ENCODE assay signal across 8 mouse cellular contexts in the genomic region with DNA sequence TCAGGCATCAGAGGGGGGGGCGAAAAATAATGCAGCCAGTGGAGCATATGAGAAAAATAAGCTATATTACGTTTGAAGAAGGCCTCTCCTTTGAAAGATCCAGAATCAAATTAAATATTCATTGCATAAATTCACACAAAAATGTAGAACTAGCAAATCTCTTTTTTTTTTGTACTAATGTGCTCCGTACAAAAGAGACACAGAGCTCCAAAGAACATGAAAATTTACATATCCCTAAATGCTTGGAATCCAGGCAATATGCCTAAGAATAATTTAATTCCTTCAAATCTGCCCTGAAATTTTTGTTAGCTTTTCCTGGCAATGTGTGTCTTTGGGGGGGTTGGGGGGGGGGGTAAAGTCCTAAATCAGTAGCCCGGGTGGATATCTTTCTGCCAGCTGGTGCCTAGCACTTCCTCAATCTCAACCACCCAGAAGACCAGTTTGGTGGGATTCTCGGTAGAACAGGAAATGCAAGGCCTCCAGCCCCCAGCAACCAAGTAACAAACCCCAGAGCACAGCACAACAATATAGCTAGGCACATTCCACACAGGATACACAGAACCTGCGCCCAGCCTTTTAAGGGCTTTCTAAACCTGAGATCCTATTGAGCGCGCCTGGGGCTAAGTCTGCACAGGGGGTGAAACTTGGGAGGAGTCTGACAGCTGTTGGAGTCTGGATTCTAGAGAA. TPM values are rescaled to one million over a fixed set of nuclear protein-coding genes. Genes with fewer than 3 reads are reported as not detected.
DNase-seq lines count a peak whose midpoint lies in the region; ATAC-seq and TF ChIP-seq lines count a peak whose summit lies in the region.

No protein-coding gene starts in this region.

- peak; percentile 47 to 66; a peak in 3 of 4 replicates for TF ChIP-seq EP300 in MEL (IDR thresholded peaks at IDR 0.05; ENCODE audit: low read depth in 1 of 2, low read length in 2 of 2)

- H3K9me3 ChIP-seq in MEL (replicated peaks; ENCODE audit: insufficient read depth, low read length) = no peaks in the 10 kb centered on the region
- H3K9me3 ChIP-seq in forebrain, embryonic 13.5 days (replicated peaks) = no peaks in the 10 kb centered on the region

- no peak for TF ChIP-seq RAD21 in MEL (IDR thresholded peaks at IDR 0.05; ENCODE audit: low read depth, low read length)

- 29% methylated on average over 8 of the region's 8 CpGs for WGBS in forebrain, embryonic 13.5 days

- no peak for TF ChIP-seq POLR2A in MEL (IDR thresholded peaks at IDR 0.05; ENCODE audit: control insufficient read depth in 1 of 2, insufficient read depth in 1 of 2, low read depth in 1 of 2, low read length in 2 of 2, poor library complexity in 1 of 2)

- no peak overlapping the region for H3K4me2 ChIP-seq in forebrain, embryonic 13.5 days

- peaks cover 22 to 39% of the 10 kb centered on the region in 2 experiments for H3K36me3 ChIP-seq in MEL (ENCODE audit: control insufficient read depth in 1 of 2, insufficient read depth in 2 of 2, low read length in 2 of 2)
- peaks cover 14% of the 10 kb centered on the region; the same call in 1 of the 2 replicates for H3K36me3 ChIP-seq in forebrain, embryonic 13.5 days (ENCODE audit: poor library complexity, severe bottlenecking)

- H3K4me3 ChIP-seq in MEL (ENCODE audit: control insufficient read depth in 1 of 2, insufficient read depth in 1 of 2, low read depth in 2 of 2, low read length in 2 of 2) = no peak overlapping the region
- no peak overlapping the region for H3K4me3 ChIP-seq in forebrain, embryonic 13.5 days

- no peak overlapping the region for H3K9ac ChIP-seq in MEL (ENCODE audit: control insufficient read depth, low read depth, low read length, poor library complexity, severe bottlenecking)
- H3K9ac ChIP-seq in forebrain, embryonic 13.5 days = no peak overlapping the region

- no peaks in the 10 kb centered on the region for H3K27me3 ChIP-seq in MEL (ENCODE audit: control insufficient read depth in 1 of 2, insufficient read depth in 2 of 2, low read length in 2 of 2)
- peaks cover 13% of the 10 kb centered on the region for H3K27me3 ChIP-seq in forebrain, embryonic 13.5 days

- no peak overlapping the region for H3K27ac ChIP-seq in MEL (ENCODE audit: control insufficient read depth, low read depth, low read length)
- no peak overlapping the region; the same call in 1 of the 2 replicates for H3K27ac ChIP-seq in forebrain, embryonic 13.5 days

- H3K79me2 ChIP-seq in MEL (ENCODE audit: control insufficient read depth, insufficient read depth, low read length, poor library complexity) = peaks cover 75% of the 10 kb centered on the region

- DNase-seq in layer of hippocampus, adult 9-11 months = peak; percentile 40
- no peak for DNase-seq in layer of hippocampus, adult 8-10 months (ENCODE audit: low spot score in 2 of 2)
- DNase-seq in MEL (ENCODE audit: low read depth, low spot score) = peak; percentile 73
- DNase-seq in mesoderm, embryonic 11.5 days (ENCODE audit: low read depth, low spot score) = peak; percentile 48
- DNase-seq in retina, embryonic 14.5 days (ENCODE audit: low spot score) = no peak
- DNase-seq in right cerebral cortex, adult 18-20 months = no peak
- DNase-seq in Muller cell, postnatal 12 days (ENCODE audit: inconsistent ontology term) = no peak

- H3K4me1 ChIP-seq in MEL (ENCODE audit: control insufficient read depth in 1 of 2, insufficient read depth in 2 of 2, low read length in 2 of 2) = peaks cover 15 to 34% of the 10 kb centered on the region in 2 experiments
- H3K4me1 ChIP-seq in forebrain, embryonic 13.5 days = peaks cover 46% of the 10 kb centered on the region

- TF ChIP-seq CTCF in MEL (IDR thresholded peaks at IDR 0.05 in 2 of 3, conservative IDR thresholded peaks at IDR 0.05 in 1 of 3; ENCODE audit: control insufficient read depth in 1 of 3, insufficient read depth in 1 of 3, low read depth in 2 of 3, low read length in 3 of 3, poor library complexity in 1 of 3, severe bottlenecking in 1 of 3) = no peak

- ATAC-seq in forebrain, embryonic 13.5 days = peak; percentile 39; the same call in 1 of the 2 replicates

TF ChIP-seq in MEL, 35 proteins besides CTCF, POLR2A, EP300 and RAD21:
- TF ChIP-seq JUND (IDR thresholded peaks at IDR 0.05; ENCODE audit: low read depth, low read length) (no peak), MAFK (IDR thresholded peaks at IDR 0.05; ENCODE audit: borderline replicate concordance, low read depth, low read length) (no peak), RCOR1 (IDR thresholded peaks at IDR 0.05; ENCODE audit: low read depth, low read length) (peak; percentile 89), CHD1 (IDR thresholded peaks at IDR 0.05; ENCODE audit: low read depth, low read length) (no peak), TCF12 (IDR thresholded peaks at IDR 0.05; ENCODE audit: low read depth, low read length) (peak; percentile 60), MAX (IDR thresholded peaks at IDR 0.05; ENCODE audit: low read length) (no peak), E2F4 (IDR thresholded peaks at IDR 0.05; ENCODE audit: borderline replicate concordance, low read depth, low read length) (no peak), MEF2A (IDR thresholded peaks at IDR 0.05; ENCODE audit: extremely low read depth, insufficient replicate concordance, low read depth, low read length, poor library complexity, severe bottlenecking) (no peak), HCFC1 (IDR thresholded peaks at IDR 0.05; ENCODE audit: low read depth, low read length) (no peak), GATA1 (IDR thresholded peaks at IDR 0.05; ENCODE audit: low read depth, low read length) (peak; percentile 50; the same call in 1 of the 2 replicates), ZNF384 (IDR thresholded peaks at IDR 0.05; ENCODE audit: low read depth, low read length) (no peak), SIN3A (IDR thresholded peaks at IDR 0.05; ENCODE audit: low read length) (peak; percentile 63), MXI1 (IDR thresholded peaks at IDR 0.05; ENCODE audit: low read depth, low read length) (no peak), MYB (IDR thresholded peaks at IDR 0.05; ENCODE audit: low read depth, low read length) (no peak), SMC3 (IDR thresholded peaks at IDR 0.05; ENCODE audit: low read depth, low read length) (no peak), ZC3H11A (IDR thresholded peaks at IDR 0.05; ENCODE audit: low read depth, low read length) (no peak), KAT2A (conservative IDR thresholded peaks at IDR 0.05; ENCODE audit: low read depth, low read length) (no peak), ETS1 (IDR thresholded peaks at IDR 0.05; ENCODE audit: low read depth, low read length) (peak; percentile 84), POLR2AphosphoS5 (IDR thresholded peaks at IDR 0.05; ENCODE audit: borderline replicate concordance, low read depth, low read length) (no peak), UBTF (IDR thresholded peaks at IDR 0.05; ENCODE audit: borderline replicate concordance, insufficient read depth, low read depth, low read length) (no peak), TAL1 (IDR thresholded peaks at IDR 0.05; ENCODE audit: low read length) (peak; percentile 57), CHD2 (IDR thresholded peaks at IDR 0.05; ENCODE audit: low read length) (no peak), BHLHE40 (IDR thresholded peaks at IDR 0.05; ENCODE audit: borderline replicate concordance, low read depth, low read length) (no peak)

RNA-seq across cellular contexts. Expression of a gene that starts 7.9 kb away (rescaled TPM):
- total RNA-seq in layer of hippocampus, adult 8-10 months (2022) = 10 to 100 TPM; 73.3 to 88.6 (median 79.4) TPM
- 41.4 TPM in 2 replicates for total RNA-seq in MEL (2012; rRNA removed)
- polyA plus RNA-seq in MEL (2012; ENCODE audit: insufficient read depth in 1 of 2, insufficient read length in 2 of 2, low read depth in 1 of 2, low replicate concordance in 2 of 2, missing spikeins in 1 of 2) = 100 to 1,000 TPM in 1 of 2 experiments, 10 to 100 TPM in 1; 23.8 to 116 TPM
- polyA plus RNA-seq in forebrain, embryonic 13.5 days (2015; fragmentation: Nextera tagmentation; extraction: Ambion mirVana) = 20.9 and 23.9 TPM in 2 replicates

Comparison
In these comparisons a context has a peak if more than half of its experiments do, and no peak if none do; other contexts are left out.
1. DNase-seq: peak in layer of hippocampus, adult 9-11 months (single experiment), MEL (single experiment) and mesoderm, embryonic 11.5 days (single experiment); none in layer of hippocampus, adult 8-10 months (0 of 2), retina, embryonic 14.5 days (single experiment), right cerebral cortex, adult 18-20 months (single experiment) and Muller cell, postnatal 12 days (single experiment).